Mouse (Mus musculus): ENCODE results near the gene Foxn4. TPM values are rescaled to one million over a fixed set of nuclear protein-coding genes. Genes with fewer than 3 reads are reported as not detected.

Gene Foxn4
- polyA plus RNA-seq, 2 experiments from 2014 or later, result not detected

GRCm38 (mm10) chr5:114279382-114280143 lies 6.0 kb upstream of the Foxn4 start:
- no peak for ATAC-seq

DNA sequence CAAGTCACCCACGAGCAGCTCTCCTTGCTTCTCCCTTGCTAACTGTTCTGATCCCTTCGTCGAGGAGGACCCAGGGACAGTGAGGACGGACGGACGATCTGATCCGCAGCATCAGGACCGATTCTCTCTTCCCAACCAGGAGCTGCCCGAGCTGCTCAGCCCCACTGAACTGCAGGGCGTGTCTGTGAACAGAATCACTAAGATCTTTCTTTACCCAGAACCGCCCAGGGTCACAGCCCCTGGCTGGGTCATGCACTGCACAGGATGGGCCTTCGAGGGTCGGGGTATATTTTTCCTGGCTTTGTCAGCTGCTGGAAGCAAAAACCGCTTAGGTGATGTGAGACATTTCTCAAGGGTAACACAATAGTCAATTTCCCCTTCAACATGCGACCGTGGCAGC lies 2.4 kb upstream of the Foxn4 start:
- no peak for ATAC-seq

- ATAC-seq, result no peak
Measured at GRCm38 (mm10) chr5:114275339-114275738, 1.7 kb upstream of the Foxn4 start.

- no peak for ATAC-seq
Measured at GRCm38 (mm10) chr5:114269984-114270383, 3.6 kb downstream of the Foxn4 start.

- ATAC-seq, result no peak
Measured at GRCm38 (mm10) chr5:114269499-114269898, 4.1 kb downstream of the Foxn4 start.

DNA sequence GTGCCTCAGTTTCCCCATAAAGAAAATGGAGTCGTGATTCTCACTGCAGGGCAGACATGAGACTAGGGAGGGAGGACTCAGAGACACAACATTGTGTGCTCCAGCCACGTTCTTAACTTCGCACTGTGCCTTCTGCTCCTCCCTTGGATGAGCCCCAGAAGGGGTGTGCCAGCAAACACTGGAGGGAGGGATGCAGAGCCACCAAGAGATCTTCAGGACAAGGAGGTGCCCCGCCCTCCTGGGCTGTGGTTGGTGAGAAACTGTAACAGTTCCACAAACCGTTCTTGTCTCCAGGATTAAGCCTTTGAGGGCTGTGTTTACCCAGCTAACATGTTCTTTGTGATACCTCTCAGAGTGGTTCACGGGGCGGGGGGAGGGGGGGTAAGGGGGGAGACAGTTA lies 5.0 kb downstream of the Foxn4 start:
- no peak for ATAC-seq

GRCm38 (mm10) chr5:114264791-114265190 lies 8.8 kb downstream of the Foxn4 start:
- no peak for ATAC-seq

DNA sequence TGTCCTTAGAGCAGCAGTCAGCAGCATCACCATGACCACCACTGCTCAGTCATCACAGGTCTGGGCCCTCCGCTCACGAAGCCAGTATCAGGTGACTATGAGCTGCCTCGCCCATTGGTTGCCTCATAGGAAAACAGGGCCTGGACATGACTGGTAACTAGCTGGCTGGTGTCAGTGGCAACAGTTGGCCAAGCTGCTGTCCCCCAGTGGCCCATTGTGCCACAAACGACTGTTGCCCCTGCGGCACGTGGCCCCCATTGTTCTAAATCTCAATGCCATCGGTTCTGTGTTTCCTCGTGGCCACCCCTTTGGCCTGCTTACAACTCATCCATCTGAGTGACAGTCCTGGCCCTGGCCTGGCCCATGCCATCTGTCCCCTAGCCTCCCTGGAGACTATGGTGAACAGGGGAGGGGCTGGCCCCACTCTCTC lies 9.6 kb downstream of the Foxn4 start:
- no peak for ATAC-seq

DNA sequence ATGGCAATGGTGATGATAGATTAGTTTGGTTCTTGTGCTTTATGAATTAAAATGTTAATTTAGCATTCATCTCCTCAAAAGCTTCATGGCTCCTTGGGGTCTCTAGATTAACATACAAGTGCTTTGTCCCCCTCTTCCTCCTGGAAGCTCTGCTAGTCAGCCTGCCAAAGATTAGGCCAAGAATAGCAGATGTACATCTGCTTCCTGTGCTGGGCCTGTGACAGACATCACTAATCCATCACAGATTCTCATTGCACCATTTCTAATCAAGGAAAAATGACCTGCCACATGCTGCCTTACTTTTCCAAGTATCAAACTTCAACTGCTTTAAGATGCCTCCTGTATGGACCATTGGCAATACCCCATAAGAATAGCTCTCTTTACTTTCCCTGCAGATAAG lies 12.1 kb downstream of the Foxn4 start:
- no peak for ATAC-seq

- ATAC-seq, result no peak
Measured at GRCm38 (mm10) chr5:114259495-114259894, 14.1 kb downstream of the Foxn4 start.

- ATAC-seq, result peak; percentile 36
Measured at GRCm38 (mm10) chr5:114248174-114248589, 25.4 kb downstream of the Foxn4 start.

- ATAC-seq, result no peak
Measured at GRCm38 (mm10) chr5:114246465-114246864, 27.1 kb downstream of the Foxn4 start.

GRCm38 (mm10) chr5:114239737-114240136 lies 33.9 kb downstream of the Foxn4 start:
- ATAC-seq, result no peak

DNA sequence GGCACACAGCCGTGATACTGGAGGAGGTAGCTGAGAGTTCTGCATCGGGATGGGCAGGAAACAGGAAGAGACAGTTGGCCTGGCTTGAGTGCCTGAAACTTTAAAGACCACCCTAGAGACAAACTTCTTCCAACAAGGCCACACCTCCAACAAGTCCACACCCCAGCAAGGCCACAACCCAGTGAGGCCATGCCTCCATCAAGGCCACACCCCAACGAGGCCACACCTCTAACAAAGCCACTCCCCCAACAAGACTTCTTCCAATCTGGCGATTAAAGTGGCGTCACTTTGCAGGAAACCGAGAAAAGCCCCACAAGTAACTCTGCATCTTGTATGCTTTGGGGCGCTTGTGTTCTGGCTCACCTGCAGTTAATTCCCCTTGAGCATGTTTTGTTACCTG lies 34.7 kb downstream of the Foxn4 start:
- no peak for ATAC-seq

DNA sequence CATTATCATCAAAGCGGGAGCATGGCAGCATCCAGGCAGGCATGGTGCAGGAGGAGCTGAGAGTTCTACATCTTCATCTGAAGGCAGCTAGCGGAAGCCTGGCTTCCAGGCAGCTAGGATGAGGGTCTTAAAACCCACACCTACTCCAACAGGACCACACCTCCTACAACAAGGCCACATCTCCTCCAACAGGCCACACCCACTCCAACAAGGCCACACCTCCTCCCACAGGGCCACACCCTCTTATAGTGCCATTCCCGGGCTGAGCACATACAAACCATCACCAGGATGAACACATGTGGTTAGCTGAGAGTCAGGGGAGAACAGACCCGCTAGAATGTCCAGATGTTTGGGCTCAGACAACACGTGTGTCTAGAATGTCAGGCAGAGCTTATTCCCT lies 44.7 kb downstream of the Foxn4 start:
- no peak for ATAC-seq

- ATAC-seq, result no peak
Measured at GRCm38 (mm10) chr5:114226051-114226450, 47.6 kb downstream of the Foxn4 start.

DNA sequence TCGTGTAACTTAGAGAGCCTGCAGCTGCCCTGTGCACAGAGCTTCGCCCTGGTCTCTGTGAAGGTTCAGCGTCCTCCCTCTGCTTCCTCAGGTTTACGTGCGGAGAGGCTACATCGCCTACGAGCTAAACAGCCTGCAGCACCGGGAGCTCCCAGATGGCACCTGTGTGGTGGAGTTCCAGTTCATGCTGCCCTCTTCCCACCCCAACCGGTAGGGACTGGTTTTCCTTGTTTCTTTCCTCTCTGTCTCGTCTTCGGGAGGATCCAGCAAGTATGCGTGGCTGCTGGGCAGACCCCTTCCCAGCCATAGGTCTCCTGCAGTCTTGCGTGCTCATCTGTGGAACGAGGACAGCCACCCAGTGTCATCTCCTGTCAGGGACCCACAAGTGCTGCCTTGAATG lies 54.8 kb downstream of the Foxn4 start:
- no peak for ATAC-seq

DNA sequence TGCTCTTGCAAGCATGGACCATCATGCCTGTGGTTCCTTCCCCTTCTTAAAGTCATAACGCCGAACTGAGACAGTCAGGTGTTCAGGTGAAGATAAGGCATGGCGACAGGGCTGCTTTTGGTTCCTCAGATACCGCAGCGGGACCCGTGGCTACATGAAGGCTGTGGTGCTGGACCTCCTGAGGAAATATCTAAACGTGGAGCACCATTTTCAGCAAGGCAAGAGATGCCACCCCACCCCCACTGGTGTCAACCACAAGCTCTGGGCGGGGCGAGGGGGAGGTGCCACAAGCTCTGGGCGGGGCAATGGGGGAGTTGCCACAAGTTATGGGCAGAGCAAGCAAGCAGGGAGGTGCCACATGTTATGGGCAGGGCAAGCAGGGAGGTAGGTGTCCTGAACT lies 60.4 kb downstream of the Foxn4 start:
- ATAC-seq, result peak; percentile 32

DNA sequence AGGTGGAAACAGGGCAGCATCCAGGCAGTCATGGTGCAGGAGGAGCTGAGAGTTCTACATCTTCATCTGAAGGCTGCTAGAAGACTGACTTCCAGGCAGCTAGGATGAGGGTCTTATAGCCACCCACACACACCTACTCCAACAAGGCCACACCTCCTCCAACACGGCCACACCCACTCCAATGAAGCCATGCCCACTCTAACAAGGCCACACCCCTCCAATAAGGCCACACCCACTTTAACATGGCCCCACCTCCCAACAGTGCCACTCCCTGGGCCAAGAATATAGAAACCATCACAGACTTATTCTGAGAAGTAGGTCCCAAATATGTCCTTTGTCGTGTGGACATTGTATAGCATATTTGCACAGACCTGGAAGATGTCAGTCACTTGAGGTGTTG lies 67.4 kb downstream of the Foxn4 start:
- ATAC-seq, result no peak

Other genes starting within 250 kb of the Foxn4 start
- gene Usp30, start 208.3 kb downstream of the Foxn4 start, polyA plus RNA-seq (2017; shearing (Covaris generic)), result 1 to 10 TPM; 2.4 to 3.5 TPM
- gene Svop, start 182.2 kb downstream of the Foxn4 start, polyA plus RNA-seq (2017; shearing (Covaris generic)), result not detected
- gene Alkbh2, start 145.6 kb downstream of the Foxn4 start, polyA plus RNA-seq (2017; shearing (Covaris generic)), result 1 to 10 TPM; 2.8 to 5.1 TPM
- 1 to 10 TPM; 6.5 to 9.0 TPM for gene Ung, start 143.4 kb downstream of the Foxn4 start, polyA plus RNA-seq (2017; shearing (Covaris generic))
- 1 to 10 TPM in 1 of 2 experiments, under 1 TPM in 1; 0.95 to 3.1 TPM for gene Acacb, start 127.3 kb downstream of the Foxn4 start, polyA plus RNA-seq (2017; shearing (Covaris generic))
- 1 to 10 TPM; 2.2 to 2.8 TPM for gene Myo1h, start 15.4 kb upstream of the Foxn4 start, polyA plus RNA-seq (2017; shearing (Covaris generic))
- 10 to 100 TPM; 54.7 to 70.7 TPM for gene Kctd10, start 106.7 kb upstream of the Foxn4 start, polyA plus RNA-seq (2017; shearing (Covaris generic))
- gene Ube3b, start 106.8 kb upstream of the Foxn4 start, polyA plus RNA-seq (2017; shearing (Covaris generic)), result 10 to 100 TPM; 20.5 to 28.7 TPM
- gene Mmab, start 170.3 kb upstream of the Foxn4 start, polyA plus RNA-seq (2017; shearing (Covaris generic)), result 1 to 10 TPM; 4.0 to 5.3 TPM
- gene Mvk, start 170.5 kb upstream of the Foxn4 start, polyA plus RNA-seq (2017; shearing (Covaris generic)), result 10 to 100 TPM; 14.7 to 18.0 TPM